Comparison of ENCODE assay signal across 10 mouse cellular contexts in the genomic region with DNA sequence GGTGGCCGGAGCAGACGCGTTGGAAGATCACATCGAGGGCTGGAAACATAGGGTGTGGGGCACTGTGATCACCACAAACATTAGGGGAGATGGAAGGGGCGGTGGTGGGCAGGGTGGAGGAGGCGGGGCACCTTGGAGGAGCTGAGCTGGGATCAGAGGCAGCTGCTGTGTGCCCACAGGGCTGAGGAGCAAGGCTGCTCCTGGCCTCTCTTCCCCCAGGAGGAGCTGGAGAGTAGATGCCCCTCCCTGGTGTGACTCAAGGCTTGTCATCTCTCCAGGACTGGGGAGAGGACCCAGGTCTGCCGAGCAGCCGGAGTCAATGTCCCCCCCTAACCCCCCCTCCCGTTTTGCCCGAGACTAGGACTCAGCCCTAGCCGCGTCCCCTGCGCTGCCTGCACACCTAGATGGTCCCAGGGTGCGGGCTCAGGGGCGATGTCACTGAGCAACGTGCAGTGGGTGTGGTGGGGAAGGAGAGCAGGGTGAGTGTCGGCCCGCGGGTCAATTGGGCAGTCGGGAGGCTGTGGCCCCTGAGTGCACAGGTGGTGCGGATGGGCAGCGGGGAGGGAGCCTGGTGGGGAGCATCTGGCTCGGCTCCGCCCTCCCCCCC. TPM values are rescaled to one million over a fixed set of nuclear protein-coding genes. Genes with fewer than 3 reads are reported as not detected.
DNase-seq lines count a peak whose midpoint lies in the region; ATAC-seq lines count a peak whose summit lies in the region.
"Had no signal": no experiment of that assay in that cellular context is flagged by ENCODE, and none has a peak within 500 bp of the region (broad histone marks: within the 10 kb centered on the region; RNA-seq: fewer than 3 reads in every experiment).

No protein-coding gene starts in this region.

- no peaks in the 10 kb centered on the region for H3K36me3 ChIP-seq in heart, embryonic 12.5 days
- H3K36me3 ChIP-seq in embryonic facial prominence, embryonic 12.5 days, result no peaks in the 10 kb centered on the region
- no peaks in the 10 kb centered on the region for H3K36me3 ChIP-seq in hindbrain, embryonic 12.5 days
- H3K36me3 ChIP-seq in midbrain, embryonic 15.5 days (replicated peaks), result no peaks in the 10 kb centered on the region
- H3K36me3 ChIP-seq in liver, embryonic 12.5 days, result no peaks in the 10 kb centered on the region

- H3K4me1 ChIP-seq in heart, embryonic 12.5 days (replicated peaks), result no peaks in the 10 kb centered on the region; the same call in 1 of the 2 replicates
- H3K4me1 ChIP-seq in embryonic facial prominence, embryonic 12.5 days, result no peaks in the 10 kb centered on the region
- H3K4me1 ChIP-seq in hindbrain, embryonic 12.5 days, result no peaks in the 10 kb centered on the region
- no peaks in the 10 kb centered on the region for H3K4me1 ChIP-seq in midbrain, embryonic 15.5 days
- H3K4me1 ChIP-seq in liver, embryonic 12.5 days, result no peaks in the 10 kb centered on the region

- peaks cover 43% of the 10 kb centered on the region for H3K27me3 ChIP-seq in heart, embryonic 12.5 days (replicated peaks)
- H3K27me3 ChIP-seq in embryonic facial prominence, embryonic 12.5 days, result peaks cover 30% of the 10 kb centered on the region
- peaks cover 64% of the 10 kb centered on the region for H3K27me3 ChIP-seq in hindbrain, embryonic 12.5 days
- peaks cover 25% of the 10 kb centered on the region for H3K27me3 ChIP-seq in midbrain, embryonic 15.5 days (replicated peaks)
- H3K27me3 ChIP-seq in liver, embryonic 12.5 days (replicated peaks), result peaks cover 45% of the 10 kb centered on the region

- H3K9me3 ChIP-seq in heart, embryonic 12.5 days (replicated peaks), result no peaks in the 10 kb centered on the region
- H3K9me3 ChIP-seq in embryonic facial prominence, embryonic 12.5 days, result no peaks in the 10 kb centered on the region
- no peaks in the 10 kb centered on the region for H3K9me3 ChIP-seq in hindbrain, embryonic 12.5 days (replicated peaks)
- H3K9me3 ChIP-seq in midbrain, embryonic 15.5 days, result no peaks in the 10 kb centered on the region
- H3K9me3 ChIP-seq in liver, embryonic 12.5 days (replicated peaks), result no peaks in the 10 kb centered on the region

- 19% methylated on average over 24 of the region's 24 CpGs for WGBS in heart, embryonic 12.5 days
- WGBS in embryonic facial prominence, embryonic 12.5 days, result 33% methylated on average over 24 of the region's 24 CpGs
- WGBS in hindbrain, embryonic 12.5 days, result 36% methylated on average over 22 of the region's 24 CpGs
- 26% methylated on average over 23 of the region's 24 CpGs for WGBS in midbrain, embryonic 15.5 days
- 20% methylated on average over 23 of the region's 24 CpGs for WGBS in liver, embryonic 12.5 days (ENCODE audit: insufficient replicate concordance)

- H3K4me2 ChIP-seq in heart, embryonic 12.5 days, result peak overlapping the region; percentile 59
- peak overlapping the region; percentile 45 for H3K4me2 ChIP-seq in embryonic facial prominence, embryonic 12.5 days (replicated peaks)
- peak overlapping the region; percentile 46 for H3K4me2 ChIP-seq in hindbrain, embryonic 12.5 days (replicated peaks)
- H3K4me2 ChIP-seq in midbrain, embryonic 15.5 days, result peak overlapping the region; percentile 46
- H3K4me2 ChIP-seq in liver, embryonic 12.5 days, result no peak overlapping the region

- no peak for ATAC-seq in heart, embryonic 12.5 days (ENCODE audit: insufficient number of reproducible peaks, low FRiP score)
- ATAC-seq in embryonic facial prominence, embryonic 12.5 days (ENCODE audit: insufficient number of reproducible peaks, insufficient read depth, low FRiP score, low TSS enrichment), result 0 out of 2 replicates have a peak, but pooled peaks have one; percentile 41
- no peak for ATAC-seq in hindbrain, embryonic 12.5 days (ENCODE audit: low FRiP score)
- ATAC-seq in midbrain, embryonic 15.5 days (replicated peaks), result 0 out of 2 replicates have a peak, but pooled peaks have one; percentile 33
- ATAC-seq in liver, embryonic 12.5 days, result no peak

- peak overlapping the region; percentile 24 for H3K4me3 ChIP-seq in heart, embryonic 12.5 days
- peak overlapping the region; percentile 14 for H3K4me3 ChIP-seq in embryonic facial prominence, embryonic 12.5 days
- H3K4me3 ChIP-seq in hindbrain, embryonic 12.5 days, result peak overlapping the region; percentile 11; the same call in 1 of the 2 replicates
- H3K4me3 ChIP-seq in midbrain, embryonic 15.5 days, result peak overlapping the region; percentile 19; the same call in 1 of the 2 replicates
- no peak overlapping the region for H3K4me3 ChIP-seq in liver, embryonic 12.5 days

- H3K9ac ChIP-seq in heart, embryonic 12.5 days, result no peak overlapping the region
- H3K9ac ChIP-seq in embryonic facial prominence, embryonic 12.5 days, result no peak overlapping the region
- peak overlapping the region; percentile 32; the same call in 1 of the 2 replicates for H3K9ac ChIP-seq in hindbrain, embryonic 12.5 days
- no peak overlapping the region for H3K9ac ChIP-seq in midbrain, embryonic 15.5 days
- H3K9ac ChIP-seq in liver, embryonic 12.5 days, result no peak overlapping the region

- no peak overlapping the region for H3K27ac ChIP-seq in heart, embryonic 12.5 days (ENCODE audit: poor library complexity, severe bottlenecking)
- H3K27ac ChIP-seq in embryonic facial prominence, embryonic 12.5 days, result no peak overlapping the region
- H3K27ac ChIP-seq in hindbrain, embryonic 12.5 days, result no peak overlapping the region
- H3K27ac ChIP-seq in midbrain, embryonic 15.5 days, result no peak overlapping the region
- H3K27ac ChIP-seq in liver, embryonic 12.5 days, result no peak overlapping the region

- DNase-seq in heart, adult 8-10 months (ENCODE audit: low spot score), result no peak
- no peak for DNase-seq in urinary bladder, postnatal 4 days (ENCODE audit: low spot score in 2 of 2)
- no peak for DNase-seq in B cell, adult 2 months
- DNase-seq: cerebellum, adult 8-10 months had no signal

RNA-seq across cellular contexts. Expression of a gene that starts 57.6 kb away (rescaled TPM):
- polyA plus RNA-seq in heart, embryonic 12.5 days (2016; fragmentation: Nextera tagmentation; extraction: Ambion mirVana), result 13.5 and 13.7 TPM in 2 replicates
- 1 to 10 TPM; 6.1 to 7.3 (median 6.9) TPM for total RNA-seq in heart, adult 8-10 months (2022)
- 11.6 and 13.4 TPM in 2 replicates for polyA plus RNA-seq in embryonic facial prominence, embryonic 12.5 days (2016; fragmentation: Nextera tagmentation; extraction: Ambion mirVana)
- polyA plus RNA-seq in hindbrain, embryonic 12.5 days (2016; fragmentation: Nextera tagmentation; extraction: Ambion mirVana), result 17.0 and 19.4 TPM in 2 replicates
- polyA plus RNA-seq in midbrain, embryonic 15.5 days (2015; fragmentation: Nextera tagmentation; extraction: Ambion mirVana), result 29.1 and 29.7 TPM in 2 replicates
- polyA plus RNA-seq in liver, embryonic 12.5 days (2016; fragmentation: Nextera tagmentation; extraction: Ambion mirVana), result 3.7 and 3.9 TPM in 2 replicates
- total RNA-seq: MEL had no signal

Comparison
In these comparisons a context has a peak if more than half of its experiments do, and no peak if none do; other contexts are left out.
1. ATAC-seq: peak in embryonic facial prominence, embryonic 12.5 days (single experiment) and midbrain, embryonic 15.5 days (single experiment); none in heart, embryonic 12.5 days (single experiment), hindbrain, embryonic 12.5 days (single experiment) and liver, embryonic 12.5 days (single experiment).